Mouse (Mus musculus) skeletal muscle tissue, postnatal 0 days (tissue): ENCODE results near the gene Vwa3b. TPM values are rescaled to one million over a fixed set of nuclear protein-coding genes. Genes with fewer than 3 reads are reported as not detected.

ENCODE experiments used
- polyA plus RNA-seq: library from polyadenylated mRNA; unstranded; fragments of >200 nt; fragmentation: Nextera tagmentation; extraction: Ambion mirVana; gene quantifications from 2 replicates; pipeline ENCODE4 v1.2.1, GENCODE M21; 2015

The Vwa3b gene
- polyA plus RNA-seq = 3.4 and 4.7 TPM in 2 replicates

DNA sequence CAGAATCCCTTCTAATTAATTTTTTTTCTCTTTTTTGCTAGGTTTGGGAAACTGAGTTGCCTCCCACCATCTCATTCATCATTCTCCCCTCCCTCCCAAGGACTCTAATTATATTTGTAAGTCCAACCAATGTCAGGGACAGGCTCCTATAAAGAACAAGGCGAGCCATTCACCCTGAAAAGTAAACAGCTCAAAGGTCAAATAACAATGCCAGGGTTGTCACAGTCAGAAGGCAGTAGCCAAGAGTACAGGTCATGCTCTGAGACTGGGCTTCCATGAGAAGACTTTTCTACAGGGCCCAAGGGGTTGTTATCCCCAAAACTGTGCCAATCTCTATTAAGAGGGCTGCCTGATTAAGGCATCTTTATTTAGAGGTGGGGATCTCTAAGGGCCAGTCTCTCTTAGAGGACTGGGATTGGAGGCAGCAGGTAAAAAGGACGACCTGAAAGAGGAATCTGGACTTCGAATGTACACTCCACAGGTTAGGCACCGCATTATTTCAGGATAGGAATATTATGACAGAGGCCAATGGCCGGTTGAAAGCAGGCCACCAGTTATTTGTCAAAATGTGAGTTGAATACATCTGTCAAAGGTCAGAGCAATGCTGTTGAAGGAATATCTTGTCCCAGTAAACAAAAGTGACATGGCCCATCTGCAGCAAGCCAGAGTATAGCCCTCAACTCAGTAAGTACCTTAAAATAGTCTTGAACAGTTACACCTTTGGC lies at the start of gene Vwa3b:
Gene Vwa3b, plus strand, starts transcription at position 635 of the 725 bp plus-strand sequence.

DNA sequence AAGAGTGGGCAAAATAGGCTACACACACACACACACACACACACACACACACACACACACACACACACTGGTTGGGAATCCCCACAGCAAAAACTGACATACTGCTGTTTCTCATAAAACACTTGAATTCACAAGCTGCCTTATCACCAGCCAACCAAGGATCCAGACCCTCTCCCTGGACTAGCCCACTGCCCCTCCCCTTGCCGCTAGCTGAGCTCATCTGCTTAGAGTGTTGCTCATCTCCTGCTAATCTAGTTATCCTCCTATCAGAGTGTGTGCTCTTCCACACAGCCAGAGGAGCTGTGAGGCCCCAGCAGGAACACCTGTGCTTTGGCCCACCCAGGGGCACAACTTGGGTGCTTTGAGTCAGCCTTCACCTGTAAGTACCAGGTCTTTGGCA lies 187.7 kb downstream of the Vwa3b start, which contains the start of gene Cnga3:
Gene Cnga3, plus strand, starts transcription at position 291 of the 400 bp plus-strand sequence.

Other genes with a start within 250 kb of the Vwa3b start
- gene Tmem131, start 82.9 kb upstream of the Vwa3b start, polyA plus RNA-seq = 7.3 and 9.1 TPM in 2 replicates
- 0.14 and 0.15 TPM in 2 replicates for gene Cnga3, start 187.8 kb downstream of the Vwa3b start, polyA plus RNA-seq